Mouse (Mus musculus) MN1 (cell line): ENCODE measurements around the gene Fbxl12.
A peak's percentile ranks its signal among the peaks of the same experiment; 100 is the strongest.
"Not testable (repeated sequence)": the region's sequence is repeated elsewhere in the genome, so short reads cannot be mapped to it uniquely, and the experiment has no call there.

Experiments used
- DNase-seq: peaks from one replicate; pipeline ENCODE4 v3.0.0-alpha.2; 2016; ENCODE audit warnings: low spot score

The Fbxl12 gene

GRCm38 (mm10) chr9:20644360-20645081, at the start of gene Fbxl12:
Gene Fbxl12 (minus strand): TSS chr9:20644767.
- peak; percentile 76 for DNase-seq

GRCm38 (mm10) chr9:20692863-20693262, 48.3 kb upstream of the Fbxl12 start:
- no peak for DNase-seq

GRCm38 (mm10) chr9:20690449-20690848, 45.9 kb upstream of the Fbxl12 start:
- not testable (repeated sequence) for DNase-seq

- peak; percentile 45 for DNase-seq
Measured at GRCm38 (mm10) chr9:20689913-20690312, 45.3 kb upstream of the Fbxl12 start.

- peak; percentile 9 for DNase-seq
Measured at GRCm38 (mm10) chr9:20689403-20689802, 44.8 kb upstream of the Fbxl12 start.

GRCm38 (mm10) chr9:20685081-20685861, 40.7 kb upstream of the Fbxl12 start:
- no peak for DNase-seq

- DNase-seq = peak; percentile 76
Measured at GRCm38 (mm10) chr9:20682389-20682722, 37.8 kb upstream of the Fbxl12 start.

- peak; percentile 32 for DNase-seq
Measured at GRCm38 (mm10) chr9:20681546-20682388, 37.2 kb upstream of the Fbxl12 start.

GRCm38 (mm10) chr9:20680378-20680958, 35.9 kb upstream of the Fbxl12 start:
- no peak for DNase-seq

GRCm38 (mm10) chr9:20677892-20678291, 33.3 kb upstream of the Fbxl12 start:
- no peak for DNase-seq

GRCm38 (mm10) chr9:20672047-20672446, 27.5 kb upstream of the Fbxl12 start:
- no peak for DNase-seq

- DNase-seq = no peak
Measured at GRCm38 (mm10) chr9:20668065-20668464, 23.5 kb upstream of the Fbxl12 start.

GRCm38 (mm10) chr9:20666510-20667034, 22.0 kb upstream of the Fbxl12 start:
- DNase-seq = no peak

- no peak for DNase-seq
Measured at GRCm38 (mm10) chr9:20665925-20666324, 21.4 kb upstream of the Fbxl12 start.

- DNase-seq = no peak
Measured at GRCm38 (mm10) chr9:20664982-20665637, 20.5 kb upstream of the Fbxl12 start.

- no peak for DNase-seq
Measured at GRCm38 (mm10) chr9:20664366-20664765, 19.8 kb upstream of the Fbxl12 start.

- no peak for DNase-seq
Measured at GRCm38 (mm10) chr9:20663956-20664355, 19.4 kb upstream of the Fbxl12 start.

- no peak for DNase-seq
Measured at GRCm38 (mm10) chr9:20662874-20663273, 18.3 kb upstream of the Fbxl12 start.

- peak; percentile 74 for DNase-seq
Measured at GRCm38 (mm10) chr9:20662325-20662724, 17.8 kb upstream of the Fbxl12 start.

- no peak for DNase-seq
Measured at GRCm38 (mm10) chr9:20657546-20657945, 13.0 kb upstream of the Fbxl12 start.

GRCm38 (mm10) chr9:20653859-20654258, 9.3 kb upstream of the Fbxl12 start:
- DNase-seq = no peak
